Mouse (Mus musculus) right cerebral cortex, postnatal 10 days (tissue): ENCODE data around the gene F5.
"Not testable (repeated sequence)": the region's sequence is repeated elsewhere in the genome, so short reads cannot be mapped to it uniquely, and the experiment has no call there.

ENCODE experiments used
- DNase-seq, 2 experiments: peaks; one replicate each; pipeline ENCODE4 v3.0.0; 2021; ENCODE audit warnings: low spot score in 2 of 2

The F5 gene

GRCm38 (mm10) chr1:164231937-164232570 lies 80.4 kb downstream of the F5 start:
- not testable (repeated sequence) for DNase-seq

- no peak for DNase-seq
These were observed 81.8 kb downstream of the F5 start for GRCm38 (mm10) chr1:164233447-164233846.

GRCm38 (mm10) chr1:164235078-164235477 lies 83.4 kb downstream of the F5 start:
- DNase-seq: no peak

GRCm38 (mm10) chr1:164236078-164236477 lies 84.4 kb downstream of the F5 start:
- no peak for DNase-seq

GRCm38 (mm10) chr1:164241494-164241893 lies 89.9 kb downstream of the F5 start:
- no peak for DNase-seq

GRCm38 (mm10) chr1:164242809-164243208 lies 91.2 kb downstream of the F5 start:
- no peak for DNase-seq

- no peak for DNase-seq
These were observed 95.8 kb downstream of the F5 start for GRCm38 (mm10) chr1:164247442-164247841.

GRCm38 (mm10) chr1:164247971-164248370 lies 96.3 kb downstream of the F5 start:
- no peak for DNase-seq

- DNase-seq: peak; percentile 98 to 99
These were observed 97.1 kb downstream of the F5 start, which contains the start of gene Slc19a2 for GRCm38 (mm10) chr1:164248465-164249331. Gene Slc19a2 (plus strand): TSS chr1:164249046.

GRCm38 (mm10) chr1:164249332-164249711 lies 97.7 kb downstream of the F5 start:
- peak in 1 of 2 experiments; percentile 63 for DNase-seq

- DNase-seq: no peak
These were observed 98.9 kb downstream of the F5 start for GRCm38 (mm10) chr1:164250391-164251150.

- no peak for DNase-seq
These were observed 99.8 kb downstream of the F5 start for GRCm38 (mm10) chr1:164251438-164251837.

- no peak for DNase-seq
These were observed 100.9 kb downstream of the F5 start for GRCm38 (mm10) chr1:164252551-164252950.

GRCm38 (mm10) chr1:164254836-164255235 lies 103.2 kb downstream of the F5 start:
- DNase-seq: no peak

- DNase-seq: no peak
These were observed 108.8 kb downstream of the F5 start for GRCm38 (mm10) chr1:164260171-164261028.

- DNase-seq: peak in 1 of 2 experiments; percentile 40
These were observed 109.9 kb downstream of the F5 start for GRCm38 (mm10) chr1:164261553-164261952.
